Mouse (Mus musculus) erythroblast, adult 5-6 weeks (primary cell): ENCODE measurements around the gene Ntm. TPM values are rescaled to one million over a fixed set of nuclear protein-coding genes. Genes with fewer than 3 reads are reported as not detected.

Source experiments
- ATAC-seq: replicated peaks from 2 replicates; pipeline ENCODE4 v1.8.0; 2016; ENCODE audit warnings: moderate number of reproducible peaks, mild to moderate bottlenecking, moderate TSS enrichment, inconsistent platforms; ENCODE audit not compliant: poor library complexity, low FRiP score, severe bottlenecking
- total RNA-seq, 2 experiments: library from RNA; stranded (forward) in 1 of 2; stranded (reverse) in 1 of 2; fragments of 150-400 nt in 1 of 2; fragments of 200-764, 138-1000 nt in 1 of 2; gene quantifications; 2 replicates each; pipeline versions ENCODE4 v1.2.3 to v1.2.4; 2015 to 2017; ENCODE audit warnings: low replicate concordance in 2 of 2

Ntm gene
- total RNA-seq, 2 experiments from 2014 or later: not detected

GRCm38 (mm10) chr9:29390796-29391517 is 572.0 kb downstream of the Ntm start:
- no peak for ATAC-seq

- ATAC-seq: no peak
Measured at GRCm38 (mm10) chr9:29389224-29389623, 573.7 kb downstream of the Ntm start.

- ATAC-seq: no peak
Measured at GRCm38 (mm10) chr9:29387136-29387535, 575.8 kb downstream of the Ntm start.

- no peak for ATAC-seq
Measured at GRCm38 (mm10) chr9:29377172-29378002, 585.6 kb downstream of the Ntm start.

GRCm38 (mm10) chr9:29371341-29371740 is 591.6 kb downstream of the Ntm start:
- ATAC-seq: no peak

- no peak for ATAC-seq
Measured at GRCm38 (mm10) chr9:29369621-29370020, 593.3 kb downstream of the Ntm start.

GRCm38 (mm10) chr9:29368291-29368690 is 594.6 kb downstream of the Ntm start:
- ATAC-seq: no peak

GRCm38 (mm10) chr9:29357796-29358195 is 605.1 kb downstream of the Ntm start:
- ATAC-seq: no peak

- no peak for ATAC-seq
Measured at GRCm38 (mm10) chr9:29342303-29342702, 620.6 kb downstream of the Ntm start.

- no peak for ATAC-seq
Measured at GRCm38 (mm10) chr9:29341292-29341691, 621.6 kb downstream of the Ntm start.

GRCm38 (mm10) chr9:29335671-29336070 is 627.3 kb downstream of the Ntm start:
- ATAC-seq: no peak

- ATAC-seq: no peak
Measured at GRCm38 (mm10) chr9:29332296-29333090, 630.4 kb downstream of the Ntm start.

- ATAC-seq: no peak
Measured at GRCm38 (mm10) chr9:29330486-29330885, 632.5 kb downstream of the Ntm start.

- ATAC-seq: no peak
Measured at GRCm38 (mm10) chr9:29326283-29326682, 636.7 kb downstream of the Ntm start.

- no peak for ATAC-seq
Measured at GRCm38 (mm10) chr9:29325137-29325536, 637.8 kb downstream of the Ntm start.

- ATAC-seq: no peak
Measured at GRCm38 (mm10) chr9:29319197-29319596, 643.7 kb downstream of the Ntm start.

GRCm38 (mm10) chr9:29318676-29319162 is 644.2 kb downstream of the Ntm start:
- ATAC-seq: no peak

GRCm38 (mm10) chr9:29317623-29318022 is 645.3 kb downstream of the Ntm start:
- no peak for ATAC-seq

GRCm38 (mm10) chr9:29315842-29316241 is 647.1 kb downstream of the Ntm start:
- ATAC-seq: no peak

- ATAC-seq: no peak
Measured at GRCm38 (mm10) chr9:29306961-29307360, 656.0 kb downstream of the Ntm start.
